Mouse (Mus musculus) stomach, postnatal 0 days (tissue): ENCODE results near the gene Adamts6.

Experiments used
- CTCF ChIP-seq: IDR thresholded peaks from 2 replicates; pipeline ENCODE4 v1.5.1; 2016; ENCODE audit warnings: antibody characterized with exemption, low read depth, mild to moderate bottlenecking, moderate library complexity
- EP300 ChIP-seq: optimal IDR thresholded peaks from 2 replicates; pipeline ENCODE3; 2016; ENCODE audit warnings: antibody characterized with exemption

- TF ChIP-seq CTCF: no peak
- TF ChIP-seq EP300: no peak
Measured at GRCm38 (mm10) chr13:104447470-104447869, 159.8 kb downstream of the Adamts6 start.
